Mouse (Mus musculus) splenic B cell, adult 2 months (primary cell): Measurements from ENCODE around the gene Derl2.

Source experiments
- DNase-seq: peaks from one replicate; pipeline ENCODE4 v3.0.0-alpha.2; 2011; ENCODE audit warnings: low read depth, low spot score
- H3K27me3 ChIP-seq: 2 replicates; pipeline ENCODE4 v1.6.1; 2012; ENCODE audit warnings: mild to moderate bottlenecking, low read length, moderate library complexity, mixed read lengths; ENCODE audit not compliant: control insufficient read depth, poor library complexity, insufficient read depth, severe bottlenecking
- H3K36me3 ChIP-seq: 2 replicates; pipeline ENCODE4 v1.6.1; 2012; ENCODE audit warnings: mild to moderate bottlenecking, low read length, moderate library complexity, mixed read lengths; ENCODE audit not compliant: control insufficient read depth, poor library complexity, insufficient read depth, severe bottlenecking

Gene Derl2

GRCm38 (mm10) chr11:71007026-71007425, 12.6 kb downstream of the Derl2 start:
- Histone ChIP-seq H3K36me3 (peaks cover 10% of the 10 kb centered on the region), H3K27me3 (no peaks in the 10 kb centered on the region)
- no peak for DNase-seq

- peak; percentile 6 for DNase-seq
- H3K27me3 ChIP-seq: no peaks in the 10 kb centered on the region
- peaks cover 4% of the 10 kb centered on the region for H3K36me3 ChIP-seq
Measured at GRCm38 (mm10) chr11:71005046-71005445, 14.6 kb downstream of the Derl2 start.

DNA sequence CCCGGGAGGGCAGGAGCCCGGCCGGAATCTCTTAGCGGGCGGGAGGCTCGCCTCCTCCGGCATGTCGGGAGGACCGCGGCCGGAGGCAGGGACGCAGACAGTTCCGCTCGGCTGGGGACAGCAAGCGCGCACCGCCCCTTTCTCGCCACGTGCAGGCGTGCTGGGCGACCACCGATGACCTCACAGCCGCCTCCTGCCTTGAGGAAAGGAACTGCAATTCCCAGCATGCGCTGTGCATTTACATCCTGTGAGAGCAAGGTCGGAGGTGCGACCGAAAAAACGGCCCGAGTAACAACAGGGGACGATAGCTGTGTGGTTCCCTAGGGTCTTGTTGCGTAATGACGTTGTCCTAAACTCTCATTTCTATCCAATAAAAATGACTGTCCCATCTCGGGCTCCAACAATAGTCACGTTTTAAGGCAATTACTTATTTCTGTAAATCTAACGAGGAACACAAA, 15.3 kb downstream of the Derl2 start, which contains the start of gene Dhx33:
Gene Dhx33, minus strand, starts transcription at position 122 of the 458 bp plus-strand sequence.
- peak; percentile 99 for DNase-seq
- H3K36me3 ChIP-seq: peaks cover 4% of the 10 kb centered on the region
- H3K27me3 ChIP-seq: no peaks in the 10 kb centered on the region

- peak; percentile 34 for DNase-seq
- no peaks in the 10 kb centered on the region; the same call in 1 of the 2 replicates for H3K36me3 ChIP-seq
- H3K27me3 ChIP-seq: no peaks in the 10 kb centered on the region
Measured at GRCm38 (mm10) chr11:71003611-71004315, 15.9 kb downstream of the Derl2 start.

DNA sequence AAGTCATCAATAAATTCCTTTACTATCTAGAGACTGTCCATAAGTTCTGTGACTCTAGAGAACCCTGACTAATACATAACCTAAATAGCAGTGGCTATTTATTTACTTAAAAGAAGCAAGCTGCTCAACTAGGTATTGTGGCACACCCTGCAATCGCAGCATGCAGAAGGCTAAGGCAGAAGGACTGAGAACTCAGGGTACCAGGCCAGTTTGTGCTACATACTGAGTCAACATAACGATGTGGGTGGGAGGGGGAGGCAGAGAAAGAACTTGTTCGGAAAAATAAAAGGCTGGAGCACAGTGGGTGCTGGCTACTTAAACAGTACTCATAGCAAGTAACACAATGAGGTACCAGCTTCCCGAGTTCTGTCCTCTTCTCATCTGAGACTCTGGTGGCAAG, 18.5 kb downstream of the Derl2 start:
- Histone ChIP-seq H3K36me3 (no peaks in the 10 kb centered on the region; the same call in 1 of the 2 replicates), H3K27me3 (no peaks in the 10 kb centered on the region)
- DNase-seq: no peak

DNA sequence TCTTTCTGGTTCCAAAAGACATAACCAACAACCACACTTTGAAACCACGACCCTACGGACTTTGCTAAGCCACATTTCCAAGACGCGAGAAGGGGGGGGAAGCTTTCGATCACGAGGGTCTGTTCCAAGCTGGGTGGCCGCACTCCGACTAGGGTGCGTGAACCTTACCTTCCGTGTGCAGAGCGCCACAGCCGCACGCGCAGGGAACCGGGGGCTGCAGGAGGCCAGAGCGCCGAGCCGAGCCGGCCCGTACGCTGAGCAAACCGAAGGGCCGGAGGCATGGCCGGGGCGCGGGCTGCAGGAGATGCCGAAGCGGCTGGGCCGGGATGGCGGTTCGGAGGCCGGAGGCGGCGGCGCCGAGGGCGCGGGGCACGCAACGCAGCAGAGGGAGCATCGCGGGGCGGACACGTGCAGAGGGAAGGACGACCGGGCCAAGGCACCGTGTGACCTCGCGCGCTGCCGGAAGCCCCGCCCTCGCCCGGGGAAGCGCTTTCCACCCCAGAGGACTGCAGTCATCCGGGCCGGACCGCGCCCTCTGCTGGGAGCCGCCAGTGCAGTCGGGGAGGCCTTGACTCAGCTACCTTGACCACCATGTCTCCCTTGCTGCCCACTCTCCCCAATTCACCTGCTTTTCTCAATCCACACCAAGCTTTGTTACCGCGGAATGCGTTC, 36.9 kb downstream of the Derl2 start, which contains the start of gene C1qbp:
Gene C1qbp, minus strand, starts transcription at position 470 of the 672 bp plus-strand sequence.
- H3K27me3 ChIP-seq: no peaks in the 10 kb centered on the region
- DNase-seq: peak; percentile 94
- H3K36me3 ChIP-seq: peaks cover 6% of the 10 kb centered on the region

GRCm38 (mm10) chr11:70982030-70982429, 37.6 kb downstream of the Derl2 start:
- H3K27me3 ChIP-seq: no peaks in the 10 kb centered on the region
- peaks cover 6% of the 10 kb centered on the region for H3K36me3 ChIP-seq
- no peak for DNase-seq

DNA sequence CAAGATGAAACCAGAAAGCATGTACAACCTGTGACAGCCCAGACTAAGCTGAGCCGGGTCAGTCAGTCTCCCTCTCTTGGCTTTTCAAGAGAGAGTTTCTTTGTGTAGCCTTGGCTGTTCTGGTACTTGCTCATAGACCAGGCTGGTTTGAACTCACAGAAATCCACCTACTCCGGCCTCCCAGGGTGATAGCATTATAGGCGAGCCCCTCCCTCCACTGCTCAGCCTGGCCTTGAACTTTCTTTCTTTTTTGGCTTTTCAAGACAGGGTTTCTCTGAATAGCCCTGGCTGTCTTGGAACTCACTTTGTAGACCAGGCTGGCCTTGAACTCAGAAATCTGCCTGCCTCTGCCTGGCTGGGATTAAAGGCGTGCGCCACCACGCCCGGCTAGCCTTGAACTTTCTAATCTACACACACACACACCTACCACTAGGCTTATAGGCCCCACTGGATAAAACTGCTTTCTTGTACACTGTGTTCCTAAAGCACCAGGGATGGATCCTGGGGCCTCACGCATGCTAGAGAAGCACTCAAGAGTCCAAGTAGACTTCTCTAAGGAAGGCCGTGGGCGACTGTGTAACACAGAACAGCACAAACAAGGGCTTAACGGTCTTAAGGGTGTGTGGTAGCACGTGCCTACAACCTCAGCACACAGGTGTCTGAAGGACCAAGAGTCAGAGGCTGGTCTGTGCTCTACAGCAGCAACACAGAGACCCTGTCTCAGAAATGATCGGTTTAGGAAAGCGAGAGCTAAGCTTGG, 38.7 kb downstream of the Derl2 start:
- H3K27me3 ChIP-seq: no peaks in the 10 kb centered on the region
- DNase-seq: no peak

GRCm38 (mm10) chr11:70980232-70980631, 39.4 kb downstream of the Derl2 start:
- no peaks in the 10 kb centered on the region for H3K27me3 ChIP-seq
- peak; percentile 16 for DNase-seq
- H3K36me3 ChIP-seq: peaks cover 3% of the 10 kb centered on the region; the same call in 1 of the 2 replicates

More for the DNA sequence above, 38.7 kb downstream of the Derl2 start:
- H3K36me3 ChIP-seq: peaks cover 3% of the 10 kb centered on the region

GRCm38 (mm10) chr11:70977293-70977692, 42.3 kb downstream of the Derl2 start:
- Histone ChIP-seq H3K36me3 (peaks cover 3% of the 10 kb centered on the region; the same call in 1 of the 2 replicates), H3K27me3 (no peaks in the 10 kb centered on the region)
- no peak for DNase-seq

DNA sequence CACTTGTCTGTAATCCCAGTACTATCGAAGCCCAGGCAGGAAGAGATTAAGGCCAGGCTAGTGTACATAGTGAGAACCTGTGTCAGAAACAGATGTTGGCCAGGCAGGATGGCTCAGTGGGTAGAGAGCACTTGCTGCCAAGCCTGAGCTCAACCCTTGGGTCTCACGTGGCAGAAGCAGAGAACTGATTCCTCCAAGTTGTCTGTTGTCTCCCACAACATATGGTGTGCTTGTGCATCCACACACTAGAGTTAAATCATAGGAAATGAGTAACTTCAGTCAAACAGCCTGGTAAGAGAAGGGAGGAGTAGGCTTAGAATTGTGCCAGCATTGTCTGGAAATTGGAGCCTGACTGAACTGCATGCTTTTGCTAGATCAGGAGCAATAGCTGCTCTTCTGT, 44.4 kb downstream of the Derl2 start:
- Histone ChIP-seq H3K36me3 (peaks cover 3% of the 10 kb centered on the region; the same call in 1 of the 2 replicates), H3K27me3 (no peaks in the 10 kb centered on the region)
- no peak for DNase-seq

- H3K27me3 ChIP-seq: no peaks in the 10 kb centered on the region
- peak; percentile 36 for DNase-seq
Measured at GRCm38 (mm10) chr11:70973947-70974346, 45.7 kb downstream of the Derl2 start.

GRCm38 (mm10) chr11:70972586-70972985, 47.1 kb downstream of the Derl2 start:
- Histone ChIP-seq H3K27me3 (no peaks in the 10 kb centered on the region), H3K36me3 (no peaks in the 10 kb centered on the region; the same call in 1 of the 2 replicates)
- no peak for DNase-seq

More at GRCm38 (mm10) chr11:70973947-70974346, 45.7 kb downstream of the Derl2 start:
- peaks cover 3% of the 10 kb centered on the region; the same call in 1 of the 2 replicates for H3K36me3 ChIP-seq
